Mouse (Mus musculus): ENCODE data around the gene Bbs7.

DNA sequence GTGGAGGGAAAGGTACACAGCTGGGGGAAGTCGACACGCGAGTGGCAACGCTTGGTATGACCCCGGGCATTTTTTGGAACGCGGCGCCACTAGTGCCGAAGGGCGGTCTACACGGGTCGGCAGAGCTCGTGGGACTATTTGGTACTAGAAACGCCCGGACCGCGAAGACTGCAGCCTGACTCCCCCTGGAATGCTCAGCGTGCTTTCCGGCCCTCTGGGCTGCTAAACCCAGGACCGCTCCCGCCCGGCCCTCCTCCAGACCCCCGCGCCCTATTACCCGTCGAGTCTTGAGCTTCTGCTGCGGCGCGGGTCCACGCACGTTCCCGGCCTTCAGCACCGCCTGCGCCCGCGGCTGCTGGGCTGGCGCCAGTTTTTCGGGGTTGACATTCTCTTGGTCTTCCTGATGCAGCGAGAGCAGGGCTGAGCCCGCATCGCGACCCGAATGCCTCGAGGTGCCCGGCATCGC is 41.9 kb downstream of the Bbs7 start:
- TF ChIP-seq POLR2A (IDR thresholded peaks at IDR 0.05; ENCODE audit: low read depth, low read length) (no peak), CTCF (IDR thresholded peaks at IDR 0.05; ENCODE audit: extremely low read depth, insufficient read depth, insufficient read length, insufficient replicate concordance) (no peak)

All from spleen, adult 2 months (tissue).